Mouse (Mus musculus) forebrain, postnatal 0 days (tissue): ENCODE results near the gene Ube2j1. TPM values are rescaled to one million over a fixed set of nuclear protein-coding genes. Genes with fewer than 3 reads are reported as not detected.

Experiments
- ATAC-seq: fragments of 200-750 bp; cut with Nextera tagmentation; 2 replicates; pipeline ENCODE4 v1.8.0; 2017; ENCODE audit warnings: mild to moderate bottlenecking, moderate library complexity
- DNase-seq: peaks from one replicate; pipeline ENCODE4 v3.0.0-alpha.2; 2015
- H3K27ac ChIP-seq: fragments of 300-500 bp; sonication (generic); 2 replicates; pipeline ENCODE4 v1.5.1; 2014; ENCODE audit warnings: low read depth, mild to moderate bottlenecking, antibody characterized with exemption, low read length, moderate library complexity, mixed read lengths
- H3K27me3 ChIP-seq: fragments of 300-500 bp; sonication (generic); 2 replicates; pipeline ENCODE4 v1.6.1; 2014; ENCODE audit warnings: mild to moderate bottlenecking, low read length, mixed read lengths; ENCODE audit not compliant: insufficient read depth
- H3K36me3 ChIP-seq: fragments of 300-500 bp; sonication (generic); 2 replicates; pipeline ENCODE4 v1.6.1; 2014; ENCODE audit warnings: mild to moderate bottlenecking, moderate library complexity; ENCODE audit not compliant: insufficient read depth
- H3K4me1 ChIP-seq: fragments of 300-500 bp; sonication (generic); 2 replicates; pipeline ENCODE4 v1.6.1; 2014; ENCODE audit warnings: antibody characterized with exemption; ENCODE audit not compliant: insufficient read depth
- H3K4me2 ChIP-seq: fragments of 300-500 bp; sonication (generic); 2 replicates; pipeline ENCODE4 v1.6.1; 2014; ENCODE audit warnings: low read depth, mild to moderate bottlenecking, moderate library complexity
- H3K4me3 ChIP-seq: fragments of 300-500 bp; sonication (generic); 2 replicates; pipeline ENCODE4 v1.5.1; 2014; ENCODE audit warnings: low read depth, low read length, mixed read lengths
- H3K9ac ChIP-seq: fragments of 300-500 bp; sonication (generic); 2 replicates; pipeline ENCODE4 v1.6.1; 2014; ENCODE audit warnings: mild to moderate bottlenecking
- H3K9me3 ChIP-seq: fragments of 300-500 bp; sonication (generic); 2 replicates; pipeline ENCODE4 v1.6.1; 2016; ENCODE audit warnings: low read length
- CTCF ChIP-seq: sonication (generic); IDR thresholded peaks from 2 replicates; pipeline ENCODE4 v1.5.1; 2016; ENCODE audit warnings: antibody characterized with exemption, control low read depth, low read depth
- WGBS: fragments of 180-500 bp; shearing (Covaris S2); extraction: QIAGEN DNeasy Blood & Tissue Kit; methylation state at CpG from one replicate; pipeline ENCODE4 v1.1.7; 2014; 5-methylcytosine and 5-hydroxymethylcytosine counted together
- polyA plus RNA-seq: library from polyadenylated mRNA; unstranded; fragments of >200 nt; fragmentation: Nextera tagmentation; extraction: Ambion mirVana; gene quantifications from 2 replicates; pipeline ENCODE4 v1.2.1, GENCODE M21; 2015
- total RNA-seq: library from RNA; depleted of rRNA; stranded (reverse); fragments of >200 nt; gene quantifications from 2 replicates; pipeline ENCODE4 v1.2.3, GENCODE M21; 2014

Ube2j1 gene
- total and polyA plus RNA-seq, 2 experiments from 2014 or later: 61.2 to 106 TPM

DNA sequence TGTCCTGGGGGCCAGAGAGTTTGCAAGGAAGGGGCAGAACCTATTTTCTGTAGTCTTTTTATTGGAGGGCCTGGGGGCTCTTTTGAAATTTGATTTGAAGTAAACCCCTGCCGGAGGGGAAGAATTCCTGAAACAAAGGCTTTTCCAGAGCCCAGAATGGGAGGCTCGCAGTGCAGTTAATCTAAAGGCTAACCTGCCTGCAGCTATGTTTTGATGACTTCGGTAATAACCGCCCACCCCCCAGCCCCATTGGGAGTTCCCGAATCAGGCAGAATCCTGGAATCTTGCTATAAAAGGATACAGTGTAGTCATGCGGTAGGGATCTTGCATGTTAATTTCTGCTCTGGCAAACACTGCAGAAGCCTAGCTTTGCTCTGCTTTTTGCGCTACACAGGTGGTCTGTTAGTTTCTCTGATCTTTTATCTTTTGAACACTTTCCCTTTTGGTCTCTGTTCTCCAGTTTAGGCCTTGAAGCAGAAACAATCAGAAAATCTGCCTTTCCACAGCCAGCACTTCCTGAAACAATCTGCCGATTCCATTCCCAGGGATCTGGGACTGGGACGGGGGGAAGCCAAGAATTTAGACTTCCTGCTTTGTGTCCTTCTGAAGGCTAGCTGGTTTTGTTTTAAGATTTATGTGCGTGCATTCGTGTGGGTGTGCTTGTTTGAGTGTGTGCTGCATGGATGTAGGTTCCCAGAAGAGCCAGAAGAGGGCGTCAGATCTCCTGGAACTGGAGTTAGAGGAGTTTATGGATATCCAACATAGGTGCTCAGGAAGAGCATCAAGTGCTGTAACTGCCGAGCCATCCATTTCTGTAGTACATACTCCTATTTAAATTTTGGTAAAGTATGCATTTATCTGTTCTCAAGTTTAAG is 46.2 kb upstream of the Ube2j1 start:
- H3K27me3 ChIP-seq: no peaks in the 10 kb centered on the region
- H3K9me3 ChIP-seq: no peaks in the 10 kb centered on the region
- no peaks in the 10 kb centered on the region for H3K36me3 ChIP-seq
- ATAC-seq (no peak), DNase-seq (peak; percentile 52)
- WGBS: 10% methylated on average over 13 of the region's 13 CpGs
- peaks cover 8% of the 10 kb centered on the region; the same call in 1 of the 2 replicates for H3K4me1 ChIP-seq
- peak; percentile 60 for TF ChIP-seq CTCF
- peak overlapping the region; percentile 16; the same call in 1 of the 2 replicates for H3K27ac ChIP-seq
- peak overlapping the region; percentile 93 for H3K4me3 ChIP-seq
- H3K9ac ChIP-seq: peak overlapping the region; percentile 48
- peak overlapping the region; percentile 88 for H3K4me2 ChIP-seq

- DNase-seq: no peak
- no peak overlapping the region for H3K4me3 ChIP-seq
These were observed 45.5 kb upstream of the Ube2j1 start for GRCm38 (mm10) chr4:32985684-32986083.

GRCm38 (mm10) chr4:32987006-32987405 is 44.2 kb upstream of the Ube2j1 start:
- TF ChIP-seq CTCF: no peak
- Histone ChIP-seq H3K27ac (no peak overlapping the region), H3K36me3 (no peaks in the 10 kb centered on the region), H3K4me3 (no peak overlapping the region), H3K4me2 (no peak overlapping the region), H3K9ac (no peak overlapping the region), H3K4me1 (peaks cover 8% of the 10 kb centered on the region; the same call in 1 of the 2 replicates), H3K9me3 (no peaks in the 10 kb centered on the region), H3K27me3 (no peaks in the 10 kb centered on the region)
- 79% methylated on average over 3 of the region's 3 CpGs for WGBS
- no peak for ATAC-seq
- no peak for DNase-seq

More at GRCm38 (mm10) chr4:32985684-32986083, 45.5 kb upstream of the Ube2j1 start:
- 9% methylated on average over 3 of the region's 3 CpGs for WGBS
- ATAC-seq: no peak
- no peak overlapping the region for H3K27ac ChIP-seq
- H3K27me3 ChIP-seq: no peaks in the 10 kb centered on the region
- H3K36me3 ChIP-seq: no peaks in the 10 kb centered on the region
- H3K9me3 ChIP-seq: no peaks in the 10 kb centered on the region
- H3K9ac ChIP-seq: no peak overlapping the region
- H3K4me1 ChIP-seq: peaks cover 8% of the 10 kb centered on the region; the same call in 1 of the 2 replicates
- H3K4me2 ChIP-seq: no peak overlapping the region; the same call in 1 of the 2 replicates
- no peak for TF ChIP-seq CTCF

GRCm38 (mm10) chr4:32989346-32989745 is 41.9 kb upstream of the Ube2j1 start:
- TF ChIP-seq CTCF: no peak
- 84% methylated on average over 2 of the region's 2 CpGs for WGBS
- H3K4me2 ChIP-seq: no peak overlapping the region

DNA sequence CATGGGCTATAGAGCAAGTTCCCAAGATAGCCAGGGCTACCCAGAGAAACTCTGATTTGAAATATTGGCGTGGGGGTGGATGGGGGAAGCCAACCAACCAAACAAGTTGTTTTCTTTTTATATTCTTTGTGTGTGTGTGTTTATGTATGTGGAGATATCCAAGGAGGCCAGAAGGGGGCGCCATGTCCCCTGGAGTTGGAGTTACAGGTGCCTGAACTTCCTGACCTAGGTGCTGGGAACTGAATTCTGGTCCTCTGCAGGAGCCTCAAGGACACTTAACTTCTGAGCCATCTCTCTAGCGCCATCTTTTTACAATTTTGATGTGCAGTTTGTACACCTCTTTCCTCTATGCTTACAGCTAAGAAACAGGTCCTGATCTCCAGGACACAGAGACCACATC is 37.0 kb upstream of the Ube2j1 start:
- no peaks in the 10 kb centered on the region for H3K9me3 ChIP-seq
- TF ChIP-seq CTCF: no peak
- H3K27me3 ChIP-seq: no peaks in the 10 kb centered on the region
- H3K36me3 ChIP-seq: no peaks in the 10 kb centered on the region; the same call in 1 of the 2 replicates
- no peak overlapping the region for H3K4me2 ChIP-seq
- no peak overlapping the region for H3K9ac ChIP-seq
- no peak overlapping the region for H3K4me3 ChIP-seq
- ATAC-seq (no peak), DNase-seq (no peak)
- no peak overlapping the region for H3K27ac ChIP-seq
- WGBS: 77% methylated on average over 3 of the region's 3 CpGs
- H3K4me1 ChIP-seq: no peaks in the 10 kb centered on the region

More at GRCm38 (mm10) chr4:32989346-32989745, 41.9 kb upstream of the Ube2j1 start:
- no peaks in the 10 kb centered on the region for H3K36me3 ChIP-seq
- H3K9me3 ChIP-seq: no peaks in the 10 kb centered on the region
- no peak overlapping the region for H3K9ac ChIP-seq
- no peaks in the 10 kb centered on the region for H3K27me3 ChIP-seq
- no peak overlapping the region for H3K4me3 ChIP-seq
- peaks cover 8% of the 10 kb centered on the region; the same call in 1 of the 2 replicates for H3K4me1 ChIP-seq
- no peak for DNase-seq
- no peak overlapping the region for H3K27ac ChIP-seq
- no peak for ATAC-seq

- no peaks in the 10 kb centered on the region for H3K27me3 ChIP-seq
- 96% methylated on average over 5 of the region's 5 CpGs for WGBS
- no peak overlapping the region for H3K4me3 ChIP-seq
- ATAC-seq: no peak
- TF ChIP-seq CTCF: no peak
- no peak overlapping the region for H3K27ac ChIP-seq
- no peak overlapping the region for H3K4me2 ChIP-seq
- no peak overlapping the region for H3K9ac ChIP-seq
- DNase-seq: no peak
- H3K9me3 ChIP-seq: no peaks in the 10 kb centered on the region
- no peaks in the 10 kb centered on the region for H3K4me1 ChIP-seq
- no peaks in the 10 kb centered on the region; the same call in 1 of the 2 replicates for H3K36me3 ChIP-seq
These were observed 35.1 kb upstream of the Ube2j1 start for GRCm38 (mm10) chr4:32996083-32996482.

DNA sequence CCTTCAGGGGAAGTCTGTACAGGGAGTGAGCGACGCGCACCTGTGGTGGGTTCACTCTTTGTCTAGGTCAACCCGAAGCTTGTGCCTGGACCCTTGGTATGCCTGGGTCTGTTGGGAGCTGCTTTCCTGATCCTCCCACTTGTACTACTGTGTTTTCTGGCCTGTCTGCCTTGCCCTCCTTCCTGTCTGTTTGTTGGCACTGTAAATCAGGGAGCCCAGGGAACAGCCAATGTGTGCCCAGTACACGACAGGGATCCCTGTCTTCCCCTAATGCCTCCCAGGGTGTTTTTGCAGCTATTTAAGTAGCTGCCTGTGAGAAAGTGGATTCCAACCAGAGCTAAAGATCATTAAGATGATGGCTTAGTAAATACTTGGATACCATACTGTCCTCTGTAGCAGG is 33.6 kb upstream of the Ube2j1 start:
- DNase-seq: no peak
- Histone ChIP-seq H3K36me3 (no peaks in the 10 kb centered on the region; the same call in 1 of the 2 replicates), H3K9ac (no peak overlapping the region), H3K4me2 (no peak overlapping the region), H3K27ac (no peak overlapping the region), H3K9me3 (no peaks in the 10 kb centered on the region), H3K4me1 (no peaks in the 10 kb centered on the region), H3K27me3 (no peaks in the 10 kb centered on the region), H3K4me3 (no peak overlapping the region)
- 86% methylated on average over 5 of the region's 5 CpGs for WGBS
- no peak for TF ChIP-seq CTCF
- no peak for ATAC-seq
